Mouse (Mus musculus) liver, postnatal 0 days (tissue): ENCODE data around the gene Tshz2. TPM values are rescaled to one million over a fixed set of nuclear protein-coding genes. Genes with fewer than 3 reads are reported as not detected.
A peak's percentile ranks its signal among the peaks of the same experiment; 100 is the strongest.
"Not testable (repeated sequence)": the region's sequence is repeated elsewhere in the genome, so short reads cannot be mapped to it uniquely, and the experiment has no call there.

Source experiments
- ATAC-seq: fragments of 200-750 bp; cut with Nextera tagmentation; 2 replicates; pipeline ENCODE4 v1.8.0; 2017; ENCODE audit warnings: mild to moderate bottlenecking, moderate library complexity
- DNase-seq: peaks from one replicate; pipeline ENCODE4 v3.0.0-alpha.2; 2016
- H3K27ac ChIP-seq: fragments of 300-500 bp; sonication (generic); 2 replicates; pipeline ENCODE4 v1.5.1; 2014; ENCODE audit warnings: antibody characterized with exemption, moderate library complexity, mild to moderate bottlenecking, low read depth
- H3K27me3 ChIP-seq: fragments of 300-500 bp; sonication (generic); 2 replicates; pipeline ENCODE4 v1.6.1; 2014; ENCODE audit warnings: low read length, control low read depth, mixed read lengths; ENCODE audit not compliant: insufficient read depth
- H3K36me3 ChIP-seq: fragments of 300-500 bp; sonication (generic); replicated peaks from 2 replicates; pipeline ENCODE4 v1.6.1; 2014; ENCODE audit warnings: mild to moderate bottlenecking, control low read depth, low read length, moderate library complexity, mixed read lengths; ENCODE audit not compliant: insufficient read depth
- H3K4me1 ChIP-seq: fragments of 300-500 bp; sonication (generic); 2 replicates; pipeline ENCODE4 v1.6.1; 2014; ENCODE audit warnings: antibody characterized with exemption, mild to moderate bottlenecking, control low read depth; ENCODE audit not compliant: insufficient read depth
- H3K4me2 ChIP-seq: fragments of 300-500 bp; sonication (generic); 2 replicates; pipeline ENCODE4 v1.6.1; 2014; ENCODE audit warnings: low read depth, mild to moderate bottlenecking, low read length, moderate library complexity, mixed read lengths
- H3K4me3 ChIP-seq: fragments of 300-500 bp; sonication (generic); 2 replicates; pipeline ENCODE4 v1.5.1; 2014; ENCODE audit warnings: low read depth, low read length
- H3K9ac ChIP-seq: fragments of 300-500 bp; sonication (generic); replicated peaks from 2 replicates; pipeline ENCODE4 v1.6.1; 2014; ENCODE audit warnings: mild to moderate bottlenecking, moderate library complexity
- H3K9me3 ChIP-seq: fragments of 300-500 bp; sonication (generic); 2 replicates; pipeline ENCODE4 v1.6.1; 2016; ENCODE audit warnings: mild to moderate bottlenecking, control low read depth, low read length, mixed read lengths
- CTCF ChIP-seq: sonication (generic); IDR thresholded peaks from 2 replicates; pipeline ENCODE4 v1.5.1; 2016; ENCODE audit warnings: antibody characterized with exemption, low read depth
- EP300 ChIP-seq: IDR thresholded peaks from 2 replicates; pipeline ENCODE4 v1.6.1; 2016; ENCODE audit warnings: antibody characterized with exemption, low read depth, mild to moderate bottlenecking
- WGBS: fragments of 180-500 bp; shearing (Covaris S2); extraction: QIAGEN DNeasy Blood & Tissue Kit; methylation state at CpG from one replicate; pipeline ENCODE4 v1.1.7; 2014; ENCODE audit not compliant: insufficient replicate concordance; 5-methylcytosine and 5-hydroxymethylcytosine counted together
- polyA plus RNA-seq: library from polyadenylated mRNA; unstranded; fragments of >200 nt; fragmentation: Nextera tagmentation; extraction: Ambion mirVana; gene quantifications from 2 replicates; pipeline ENCODE4 v1.2.1, GENCODE M21; 2015

The Tshz2 gene
- polyA plus RNA-seq, 1 experiment from 2014 or later, result 1.5 TPM

- Histone ChIP-seq H3K9me3 (no peaks in the 10 kb centered on the region), H3K9ac (no peak overlapping the region), H3K4me2 (no peak overlapping the region), H3K27me3 (no peaks in the 10 kb centered on the region), H3K4me3 (no peak overlapping the region), H3K27ac (no peak overlapping the region), H3K4me1 (peaks cover 9% of the 10 kb centered on the region; the same call in 1 of the 2 replicates), H3K36me3 (no peaks in the 10 kb centered on the region)
- peak; percentile 73; the same call in 1 of the 2 replicates for ATAC-seq
- TF ChIP-seq EP300, result no peak
- TF ChIP-seq CTCF, result no peak
- no peak for DNase-seq
- 51% methylated on average over 3 of the region's 3 CpGs for WGBS
These were observed 134.5 kb downstream of the Tshz2 start for GRCm38 (mm10) chr2:169767281-169767680.

GRCm38 (mm10) chr2:169775078-169775477, 142.3 kb downstream of the Tshz2 start:
- no peak for TF ChIP-seq CTCF
- TF ChIP-seq EP300, result no peak
- Histone ChIP-seq H3K4me2 (no peak overlapping the region), H3K27ac (no peak overlapping the region), H3K4me1 (peaks cover 9% of the 10 kb centered on the region), H3K4me3 (no peak overlapping the region), H3K27me3 (no peaks in the 10 kb centered on the region), H3K9ac (no peak overlapping the region), H3K9me3 (no peaks in the 10 kb centered on the region), H3K36me3 (no peaks in the 10 kb centered on the region)
- no peak for DNase-seq
- no peak for ATAC-seq
- 55% methylated on average over 4 of the region's 4 CpGs for WGBS

GRCm38 (mm10) chr2:169777242-169777641, 144.4 kb downstream of the Tshz2 start:
- no peak overlapping the region for H3K4me2 ChIP-seq
- H3K36me3 ChIP-seq, result no peaks in the 10 kb centered on the region
- H3K9ac ChIP-seq, result no peak overlapping the region
- no peaks in the 10 kb centered on the region for H3K27me3 ChIP-seq
- DNase-seq (no peak), ATAC-seq (peak; percentile 48)
- no peaks in the 10 kb centered on the region for H3K9me3 ChIP-seq
- H3K4me1 ChIP-seq, result peaks cover 9% of the 10 kb centered on the region
- H3K27ac ChIP-seq, result no peak overlapping the region
- H3K4me3 ChIP-seq, result no peak overlapping the region
- TF ChIP-seq CTCF (no peak), EP300 (no peak)
- WGBS, result 38% methylated on average over 4 of the region's 4 CpGs

GRCm38 (mm10) chr2:169777764-169778163, 145.0 kb downstream of the Tshz2 start:
- Histone ChIP-seq H3K4me2 (no peak overlapping the region), H3K9ac (no peak overlapping the region), H3K4me1 (peaks cover 9% of the 10 kb centered on the region), H3K27me3 (no peaks in the 10 kb centered on the region), H3K36me3 (no peaks in the 10 kb centered on the region), H3K4me3 (no peak overlapping the region), H3K9me3 (no peaks in the 10 kb centered on the region), H3K27ac (no peak overlapping the region)
- DNase-seq (no peak), ATAC-seq (no peak)
- 38% methylated on average over 2 of the region's 2 CpGs for WGBS
- TF ChIP-seq CTCF (no peak), EP300 (no peak)

GRCm38 (mm10) chr2:169778740-169779345, 146.0 kb downstream of the Tshz2 start:
- Histone ChIP-seq H3K27ac (no peak overlapping the region), H3K27me3 (no peaks in the 10 kb centered on the region), H3K4me2 (no peak overlapping the region), H3K9me3 (no peaks in the 10 kb centered on the region), H3K9ac (no peak overlapping the region), H3K36me3 (no peaks in the 10 kb centered on the region), H3K4me1 (peaks cover 9% of the 10 kb centered on the region), H3K4me3 (no peak overlapping the region)
- 46% methylated on average over 6 of the region's 6 CpGs for WGBS
- no peak for ATAC-seq
- no peak for TF ChIP-seq EP300
- TF ChIP-seq CTCF, result no peak
- no peak for DNase-seq

- H3K9ac ChIP-seq, H3K27me3 ChIP-seq, H3K4me3 ChIP-seq, ATAC-seq, H3K4me2 ChIP-seq, H3K9me3 ChIP-seq, H3K27ac ChIP-seq, H3K4me1 ChIP-seq, H3K36me3 ChIP-seq, DNase-seq: not testable (repeated sequence)
These were observed 148.9 kb downstream of the Tshz2 start for GRCm38 (mm10) chr2:169781671-169782070.
